Mouse (Mus musculus) olfactory bulb, adult 2 months (tissue): ENCODE measurements at regions not wholly inside any gene's neighbourhood (a gene's known extent, or its start where the extent isn't known, plus 50 kb on each side); places are given as distances from the start of the nearest gene placed in this dataset.

ENCODE experiments used
- H3K27ac ChIP-seq: fragments of 200-500 bp; 2 replicates; pipeline ENCODE4 v1.5.1; 2012; ENCODE audit warnings: low read depth, low read length; ENCODE audit not compliant: insufficient read depth
- H3K4me1 ChIP-seq: fragments of 200-500 bp; 2 replicates; pipeline ENCODE4 v1.6.1; 2012; ENCODE audit warnings: low read length; ENCODE audit not compliant: control insufficient read depth, insufficient read depth
- H3K4me3 ChIP-seq: fragments of 200-500 bp; 2 replicates; pipeline ENCODE4 v1.5.1; 2012; ENCODE audit warnings: mild to moderate bottlenecking, low read depth, low read length, moderate library complexity; ENCODE audit not compliant: insufficient read depth
- CTCF ChIP-seq: fragments of 200-500 bp; IDR thresholded peaks from 2 replicates; pipeline ENCODE4 v1.5.1; 2012; ENCODE audit warnings: low read depth, mild to moderate bottlenecking, low read length, moderate library complexity; ENCODE audit not compliant: insufficient read depth
- POLR2A ChIP-seq: fragments of 200-500 bp; IDR thresholded peaks from 2 replicates; pipeline ENCODE4 v1.6.1; 2012; ENCODE audit warnings: mild to moderate bottlenecking, low read depth, low read length, moderate library complexity; ENCODE audit not compliant: insufficient read depth
- WGBS: fragments of 180-500 bp; shearing (Covaris S2); methylation state at CpG from one replicate; pipeline ENCODE4 v1.1.7; 2018; 5-methylcytosine and 5-hydroxymethylcytosine counted together

DNA sequence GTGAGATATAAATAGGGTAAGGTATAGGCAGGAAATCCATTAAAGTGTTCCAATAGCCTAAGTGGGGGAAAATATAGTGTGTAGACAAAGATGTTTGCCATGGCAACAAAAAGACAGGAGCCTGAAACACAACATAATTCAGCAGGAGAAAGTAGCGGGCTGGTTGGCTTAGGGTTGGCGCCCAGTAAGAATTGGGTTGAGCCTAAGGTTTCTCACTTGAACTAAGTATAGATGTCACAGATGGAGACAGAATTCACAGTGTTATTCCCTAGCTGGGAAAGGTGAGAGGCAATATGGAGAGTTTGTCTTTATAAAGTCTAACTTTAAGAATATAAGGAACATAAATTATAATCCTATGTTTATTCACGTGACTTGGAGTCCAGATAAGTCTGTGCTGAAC is 64.8 kb upstream of the Ogfrl1 start:
- no peaks in the 10 kb centered on the region for H3K4me1 ChIP-seq
- WGBS: 92% methylated on average over 3 of the region's 3 CpGs
- no peak overlapping the region for H3K27ac ChIP-seq
- H3K4me3 ChIP-seq: no peak overlapping the region
- TF ChIP-seq POLR2A (no peak), CTCF (no peak)

DNA sequence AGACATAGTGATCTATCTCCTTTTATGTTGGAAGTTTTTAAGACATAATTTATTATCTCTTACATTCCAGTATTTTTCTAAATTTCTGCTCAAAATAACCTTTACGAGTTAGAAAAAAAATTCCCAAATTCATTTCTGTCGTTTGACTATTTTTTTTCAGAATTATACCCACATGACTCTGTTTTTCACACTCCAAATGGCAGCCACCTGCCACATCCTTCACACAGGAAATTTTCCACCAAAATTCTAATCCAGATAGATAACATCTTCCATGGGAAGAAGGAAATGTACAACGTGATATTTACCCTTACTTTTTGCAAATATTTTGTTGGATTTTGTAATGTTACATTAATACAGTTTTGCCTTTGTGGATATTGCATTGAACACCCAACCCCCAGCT is 66.5 kb upstream of the Ogfrl1 start:
- WGBS: 79% methylated on average over 3 of the region's 3 CpGs
- H3K27ac ChIP-seq: no peak overlapping the region

DNA sequence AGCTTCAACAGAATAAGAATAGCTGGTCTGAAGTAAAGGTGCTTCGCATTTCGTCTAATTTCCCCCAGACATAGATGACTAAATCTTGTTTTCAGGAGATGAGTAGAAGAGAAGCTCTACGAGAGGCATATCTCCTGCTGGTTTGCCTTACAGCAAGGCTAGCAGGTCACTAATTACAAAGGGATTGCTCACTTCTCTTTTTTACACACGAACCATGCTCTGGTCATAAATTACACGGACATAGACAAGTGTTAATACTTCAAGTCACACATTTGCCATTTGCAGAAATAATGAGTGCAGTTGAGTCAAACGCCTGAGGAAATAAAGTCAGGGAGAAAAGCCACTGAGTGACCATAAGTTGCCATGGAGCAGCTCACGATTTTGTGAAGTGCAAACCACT is 68.8 kb upstream of the Ogfrl1 start:
- H3K27ac ChIP-seq: no peak overlapping the region
- no peak overlapping the region for H3K4me3 ChIP-seq
- whole genome bisulfite sequencing: 77% methylated on average over 7 of the region's 7 CpGs
- no peaks in the 10 kb centered on the region for H3K4me1 ChIP-seq
- no peak for TF ChIP-seq POLR2A
- no peak for TF ChIP-seq CTCF

More for the DNA sequence above, 66.5 kb upstream of the Ogfrl1 start:
- Histone ChIP-seq H3K4me3 (no peak overlapping the region), H3K4me1 (no peaks in the 10 kb centered on the region)
- TF ChIP-seq CTCF (no peak), POLR2A (no peak)

DNA sequence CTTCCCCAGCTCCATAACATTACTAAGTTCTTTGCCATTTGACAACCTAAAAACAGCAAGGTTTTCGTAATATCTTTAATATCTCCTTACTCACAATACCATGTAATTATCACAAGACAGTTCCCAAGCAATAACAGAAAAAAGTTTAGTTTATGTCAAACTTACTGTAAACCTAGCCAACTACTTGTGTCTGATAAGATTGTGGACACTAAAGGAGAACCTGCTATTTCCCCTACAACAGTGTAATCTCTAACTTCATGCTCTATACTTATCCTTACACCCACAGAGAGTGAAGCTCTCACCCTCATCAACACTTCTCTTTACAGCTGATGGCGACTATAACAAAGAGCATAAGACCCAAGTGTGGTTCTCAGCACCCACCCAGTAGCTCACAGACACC is 69.8 kb upstream of the Ogfrl1 start:
- no peak overlapping the region for H3K27ac ChIP-seq
- WGBS: 75% methylated on average over 2 of the region's 2 CpGs
- no peak overlapping the region for H3K4me3 ChIP-seq
- TF ChIP-seq CTCF: no peak
- TF ChIP-seq POLR2A: no peak
- H3K4me1 ChIP-seq: no peaks in the 10 kb centered on the region

DNA sequence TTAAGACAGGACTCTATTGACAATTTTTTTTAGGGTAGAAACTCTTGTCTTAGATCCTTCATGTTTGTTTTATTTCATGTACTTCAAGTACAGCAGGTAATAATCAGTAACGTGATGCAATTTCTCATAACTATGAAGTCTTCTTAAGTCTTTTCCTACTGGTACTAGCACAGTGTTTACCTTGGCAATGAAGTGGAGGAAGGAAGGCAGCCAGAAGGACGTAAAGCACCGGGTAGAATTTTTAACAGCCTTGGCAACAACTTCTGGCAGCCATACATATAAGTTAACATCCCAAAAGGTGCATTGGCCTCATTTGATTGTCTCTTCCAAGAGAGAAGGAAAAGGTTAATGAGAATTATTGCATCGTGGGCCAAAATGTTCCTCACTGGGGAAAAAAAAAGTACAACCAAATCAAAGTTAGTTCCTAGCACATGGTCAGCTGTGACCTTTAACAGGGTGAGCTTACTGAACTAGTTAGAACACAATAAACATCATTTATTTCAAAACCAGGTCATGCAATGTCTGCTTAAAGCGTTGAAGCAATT is 83.3 kb upstream of the Ogfrl1 start:
- TF ChIP-seq CTCF (no peak), POLR2A (no peak)
- 71% methylated on average over 5 of the region's 5 CpGs for WGBS
- no peak overlapping the region for H3K27ac ChIP-seq

DNA sequence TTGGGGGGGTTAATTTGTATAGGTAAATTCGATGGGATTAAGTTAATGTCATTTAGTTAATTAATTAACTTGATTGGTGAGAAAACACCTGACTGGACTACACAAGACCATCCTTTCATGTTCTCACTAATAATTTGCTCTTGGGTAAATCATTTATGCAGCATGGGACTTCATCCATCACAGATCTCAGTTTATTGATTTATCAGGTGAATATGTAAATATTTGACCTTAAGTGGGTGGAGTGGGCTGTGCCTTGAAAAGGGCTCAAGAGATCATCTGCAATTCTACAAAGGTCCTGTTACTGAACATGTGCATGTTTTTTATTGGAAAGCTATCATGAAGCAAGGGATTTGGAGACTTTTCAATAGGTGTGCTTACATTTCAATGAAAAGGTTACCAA is 87.0 kb upstream of the Ogfrl1 start:
- no peaks in the 10 kb centered on the region for H3K4me1 ChIP-seq
- 45% methylated on average over 1 of the region's 1 CpGs for WGBS
- H3K27ac ChIP-seq: no peak overlapping the region
- no peak overlapping the region for H3K4me3 ChIP-seq
- no peak for TF ChIP-seq CTCF
- TF ChIP-seq POLR2A: no peak

More for the DNA sequence above, 83.3 kb upstream of the Ogfrl1 start:
- Histone ChIP-seq H3K4me3 (no peak overlapping the region), H3K4me1 (no peaks in the 10 kb centered on the region)

DNA sequence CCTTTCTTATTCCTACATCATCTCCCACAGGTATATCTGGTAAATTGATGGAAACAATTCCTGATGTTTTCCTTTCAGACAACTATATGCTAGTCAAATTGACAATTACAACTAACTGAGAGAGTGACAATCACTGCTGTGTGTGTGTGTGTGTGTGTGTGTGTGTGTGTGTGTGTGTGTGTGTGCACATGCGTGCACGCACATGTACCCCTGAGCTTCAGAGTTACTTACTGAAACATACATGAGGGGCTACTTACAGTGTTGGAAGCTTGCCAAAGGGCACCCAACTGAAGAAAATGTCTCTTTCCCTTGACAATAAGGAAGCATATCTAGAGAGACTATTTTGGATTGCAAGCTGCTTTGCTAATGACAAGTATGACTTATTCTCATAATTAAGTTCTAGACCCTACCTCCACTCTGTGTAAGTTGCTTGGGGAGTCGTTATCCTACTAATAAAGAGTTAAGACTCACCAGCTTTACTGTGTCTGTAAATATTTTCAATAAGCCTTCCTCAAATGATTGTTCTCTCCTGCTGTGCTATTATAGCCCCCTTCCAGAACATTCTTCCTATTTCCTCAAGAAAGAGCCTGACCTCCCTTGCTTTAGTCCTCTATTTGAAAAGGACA is 87.7 kb upstream of the Ogfrl1 start:
- Histone ChIP-seq H3K4me3 (no peak overlapping the region), H3K4me1 (no peaks in the 10 kb centered on the region), H3K27ac (no peak overlapping the region)
- WGBS: 74% methylated on average over 3 of the region's 3 CpGs
- no peak for TF ChIP-seq CTCF
- TF ChIP-seq POLR2A: no peak

DNA sequence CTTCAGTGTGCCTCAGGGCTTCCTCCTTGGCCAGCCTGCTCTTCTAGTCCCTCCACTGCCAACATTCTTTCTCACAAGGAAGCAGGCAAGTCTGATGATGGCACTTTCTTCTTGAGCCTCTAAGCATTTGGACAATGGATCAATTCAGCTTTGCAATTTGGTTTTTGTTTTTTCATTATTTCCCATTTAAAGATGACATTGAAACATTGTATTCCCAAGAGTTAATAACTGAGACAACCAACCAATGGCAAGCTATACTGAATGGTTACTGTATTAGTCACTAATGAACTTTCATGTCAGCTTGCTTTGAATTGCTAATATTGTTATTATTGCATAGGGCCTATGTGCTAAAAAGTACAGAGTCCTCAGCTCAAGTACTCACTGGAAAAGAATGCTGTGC is 89.5 kb upstream of the Ogfrl1 start:
- no peak overlapping the region for H3K4me3 ChIP-seq
- no peak overlapping the region for H3K27ac ChIP-seq
- no peak for TF ChIP-seq CTCF
- no peak for TF ChIP-seq POLR2A
- no peaks in the 10 kb centered on the region for H3K4me1 ChIP-seq

DNA sequence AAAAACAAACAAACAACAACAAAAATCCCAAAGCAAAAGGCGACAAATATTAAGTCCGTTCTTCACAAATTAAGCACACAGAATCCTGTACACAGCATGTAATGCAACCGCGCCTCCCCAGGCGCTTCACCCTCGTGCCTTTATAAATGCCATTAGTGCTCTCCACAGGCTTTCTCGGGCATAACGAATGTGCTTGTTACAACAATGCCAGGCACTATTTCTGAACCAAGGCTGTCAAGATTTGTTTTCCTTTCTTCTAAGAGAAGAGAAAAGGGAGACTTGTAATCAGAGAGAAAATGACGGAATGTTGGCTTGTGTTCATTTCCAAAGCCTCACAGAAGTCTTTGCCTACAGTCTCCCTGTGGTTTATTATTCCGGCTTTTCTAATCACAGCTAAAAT is 93.1 kb upstream of the Ogfrl1 start:
- no peak overlapping the region for H3K27ac ChIP-seq
- WGBS: 9% methylated on average over 10 of the region's 10 CpGs
- H3K4me1 ChIP-seq: no peaks in the 10 kb centered on the region
- TF ChIP-seq CTCF: no peak
- TF ChIP-seq POLR2A: no peak
- H3K4me3 ChIP-seq: no peak overlapping the region

DNA sequence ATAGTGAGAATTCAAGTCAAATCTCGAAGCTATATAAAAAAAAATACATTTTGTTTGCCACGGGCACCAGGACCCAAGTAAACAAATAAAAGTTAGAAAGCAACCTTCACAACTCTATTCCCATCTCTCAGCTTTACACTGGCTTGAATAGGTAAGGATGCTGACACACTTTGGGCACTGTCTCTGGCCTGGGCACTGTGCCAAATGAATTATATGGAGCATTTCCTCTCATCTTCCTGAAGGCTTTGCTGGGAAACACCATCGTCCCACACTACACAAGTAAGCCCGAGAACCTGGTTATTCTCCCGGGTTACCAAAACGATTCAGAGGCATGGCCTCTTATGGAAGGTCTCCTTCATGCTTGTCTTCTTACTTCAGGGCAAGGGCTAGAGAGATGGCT is 93.5 kb upstream of the Ogfrl1 start:
- no peak overlapping the region for H3K27ac ChIP-seq
- TF ChIP-seq POLR2A (no peak), CTCF (no peak)
- H3K4me3 ChIP-seq: no peak overlapping the region
- H3K4me1 ChIP-seq: no peaks in the 10 kb centered on the region
- WGBS: 21% methylated on average over 6 of the region's 6 CpGs
